Mouse (Mus musculus): ENCODE measurements at regions not wholly inside any gene's neighbourhood (a gene's known extent, or its start where the extent isn't known, plus 50 kb on each side); places are given as distances from the start of the nearest gene placed in this dataset.
"Not testable (repeated sequence)": the region's sequence is repeated elsewhere in the genome, so short reads cannot be mapped to it uniquely, and the experiment has no call there.

- TF ChIP-seq CTCF (conservative IDR thresholded peaks at IDR 0.05; ENCODE audit: low read length); POU5F1 (IDR thresholded peaks at IDR 0.05; ENCODE audit: borderline replicate concordance, low read length): not testable (repeated sequence)
These were observed 2650.3 kb upstream of the Gm12353 start for GRCm38 (mm10) chr4:16954991-16955390.
